Mouse (Mus musculus): ENCODE results near the gene Hcls1. TPM values are rescaled to one million over a fixed set of nuclear protein-coding genes. Genes with fewer than 3 reads are reported as not detected.
A peak's percentile ranks its signal among the peaks of the same experiment; 100 is the strongest.

Gene Hcls1
- polyA plus RNA-seq, 2 experiments from 2014 or later = 186 to 375 TPM

DNA sequence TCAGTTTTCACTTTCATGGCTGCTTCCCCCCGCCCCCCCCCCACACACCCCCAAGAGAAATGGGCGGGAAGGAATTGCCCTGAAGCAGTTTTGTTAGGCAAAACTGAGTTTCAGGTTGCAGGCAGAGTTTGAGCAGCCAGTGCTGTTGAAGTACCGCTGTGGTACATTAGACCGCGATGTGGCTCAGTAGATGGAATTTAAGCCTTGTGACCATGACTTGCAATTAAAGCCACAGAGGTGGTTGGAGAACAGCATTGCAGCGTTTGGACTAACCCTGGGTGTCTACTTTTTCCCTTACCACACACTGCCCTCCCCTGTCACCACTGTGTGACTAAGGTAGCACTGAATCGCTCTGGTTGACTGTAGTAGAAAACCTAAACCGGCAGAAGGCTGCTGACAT is 54.7 kb downstream of the Hcls1 start:
- ATAC-seq = peak; percentile 14

DNA sequence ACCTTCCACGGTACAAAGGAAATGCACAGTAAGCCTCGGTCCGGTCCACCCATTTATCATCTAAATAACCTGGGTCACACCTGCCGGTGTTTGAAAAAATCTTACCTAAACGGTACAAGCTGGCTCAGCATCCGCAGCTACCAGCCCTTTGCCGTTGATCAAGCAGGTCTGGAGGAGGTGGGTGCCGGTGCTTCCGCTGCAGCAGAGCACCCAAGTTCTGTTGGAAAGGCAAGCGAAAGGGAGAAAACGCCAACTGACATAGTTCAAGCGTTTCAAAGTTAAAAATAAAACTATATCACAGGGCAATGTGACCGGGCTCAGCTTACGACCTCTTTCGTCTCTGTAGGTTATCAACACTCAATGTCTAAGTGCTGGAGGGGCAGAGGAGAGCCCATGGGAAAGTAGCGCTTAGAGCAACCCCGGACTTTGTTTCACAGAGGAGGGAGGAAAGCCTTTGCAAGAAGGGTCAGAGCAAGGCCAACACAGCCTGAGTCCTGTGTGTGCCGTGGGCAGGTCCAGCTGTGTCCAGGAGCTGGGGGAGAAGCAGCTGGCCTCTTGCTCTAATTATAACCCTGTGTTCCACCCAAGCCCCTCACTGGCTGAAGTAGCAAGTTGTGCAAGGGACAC is 55.3 kb downstream of the Hcls1 start, which contains the start of gene Fbxo40:
Gene Fbxo40, minus strand, starts transcription at position 469 of the 627 bp plus-strand sequence.
- no peak for ATAC-seq

DNA sequence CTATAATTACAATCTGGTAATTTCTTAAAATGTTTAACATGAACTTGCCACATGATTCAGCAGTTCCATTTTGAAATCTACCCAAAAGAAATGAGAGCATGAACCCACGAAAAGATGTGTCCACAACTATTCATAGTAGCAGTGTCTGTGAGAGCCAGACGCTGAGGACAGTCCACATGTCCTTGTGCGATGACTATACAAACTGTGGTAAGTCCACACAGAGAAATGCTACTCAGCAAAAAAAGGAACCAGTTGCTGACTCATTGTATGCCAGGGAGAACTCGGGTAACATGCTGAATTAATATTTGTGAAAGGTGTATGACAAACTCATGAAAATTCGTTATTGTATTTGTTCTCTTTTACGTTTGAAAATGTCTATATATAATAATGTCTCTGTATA is 62.9 kb downstream of the Hcls1 start:
- ATAC-seq = no peak

DNA sequence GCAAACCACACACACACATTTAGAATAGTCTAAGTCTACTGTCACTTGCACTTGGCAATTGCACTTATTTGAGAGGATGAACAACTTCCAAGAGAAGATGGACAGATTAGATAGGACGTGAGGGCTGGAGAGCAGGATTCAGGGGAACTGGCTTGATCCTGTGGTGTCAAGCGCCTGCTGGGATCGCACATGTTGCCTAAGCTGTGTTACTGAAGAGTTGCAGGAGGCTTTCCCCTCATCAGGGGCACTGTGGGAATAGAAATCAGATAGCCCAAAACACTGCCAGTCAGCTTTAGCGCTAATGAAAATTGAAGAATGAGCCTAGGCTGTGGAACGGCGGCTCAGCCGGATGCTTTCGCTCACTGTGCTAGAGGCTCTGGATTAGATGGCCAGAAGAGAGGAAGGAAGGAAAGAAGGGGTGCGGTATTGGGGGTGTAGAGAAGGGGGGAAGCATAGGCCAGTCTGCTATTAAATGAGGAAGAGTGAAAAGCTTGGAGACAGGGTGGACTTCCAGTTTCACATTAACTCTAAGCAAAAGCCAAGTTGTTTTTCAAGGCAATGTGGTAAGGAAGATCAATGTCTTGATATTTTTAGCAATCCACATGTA is 64.7 kb downstream of the Hcls1 start:
- ATAC-seq = no peak

DNA sequence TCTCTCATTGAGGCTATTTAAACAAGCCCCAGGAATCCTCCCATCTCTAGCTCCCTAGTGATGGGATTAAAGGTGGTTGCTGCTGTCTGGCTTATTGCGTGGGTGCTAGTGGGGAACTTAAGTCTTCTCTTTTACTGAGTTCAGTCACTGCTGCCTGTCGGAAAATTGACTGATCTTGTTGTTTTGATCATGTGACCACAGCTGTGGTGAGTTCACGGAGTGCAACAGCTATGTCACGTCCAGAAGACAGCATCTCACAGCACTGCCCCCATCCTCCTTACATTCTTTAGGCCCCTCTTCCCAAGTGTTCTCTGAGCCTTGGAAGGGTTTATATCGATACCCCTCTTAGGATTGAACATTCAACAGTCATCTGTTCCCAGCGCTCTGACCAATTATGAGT is 74.5 kb downstream of the Hcls1 start:
- no peak for ATAC-seq

DNA sequence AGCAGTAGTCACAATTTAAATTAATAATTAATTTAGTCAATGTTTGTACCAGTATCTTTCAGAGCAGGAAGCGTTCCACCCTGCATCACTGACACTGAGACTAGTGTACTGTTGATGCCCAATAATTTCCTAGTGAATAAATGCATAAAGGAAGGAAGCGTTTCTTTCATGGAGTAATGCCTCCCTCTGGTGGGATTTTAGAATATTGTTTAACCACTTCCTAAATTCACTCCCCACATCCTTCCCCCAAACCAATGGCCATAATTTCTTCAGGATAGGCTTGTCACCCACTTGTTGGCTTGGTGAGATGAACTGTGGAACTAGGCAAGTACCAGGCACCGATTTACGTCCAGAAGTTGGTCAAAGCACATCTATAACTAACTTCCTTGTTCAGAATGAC is 75.6 kb downstream of the Hcls1 start:
- ATAC-seq = peak; percentile 48

DNA sequence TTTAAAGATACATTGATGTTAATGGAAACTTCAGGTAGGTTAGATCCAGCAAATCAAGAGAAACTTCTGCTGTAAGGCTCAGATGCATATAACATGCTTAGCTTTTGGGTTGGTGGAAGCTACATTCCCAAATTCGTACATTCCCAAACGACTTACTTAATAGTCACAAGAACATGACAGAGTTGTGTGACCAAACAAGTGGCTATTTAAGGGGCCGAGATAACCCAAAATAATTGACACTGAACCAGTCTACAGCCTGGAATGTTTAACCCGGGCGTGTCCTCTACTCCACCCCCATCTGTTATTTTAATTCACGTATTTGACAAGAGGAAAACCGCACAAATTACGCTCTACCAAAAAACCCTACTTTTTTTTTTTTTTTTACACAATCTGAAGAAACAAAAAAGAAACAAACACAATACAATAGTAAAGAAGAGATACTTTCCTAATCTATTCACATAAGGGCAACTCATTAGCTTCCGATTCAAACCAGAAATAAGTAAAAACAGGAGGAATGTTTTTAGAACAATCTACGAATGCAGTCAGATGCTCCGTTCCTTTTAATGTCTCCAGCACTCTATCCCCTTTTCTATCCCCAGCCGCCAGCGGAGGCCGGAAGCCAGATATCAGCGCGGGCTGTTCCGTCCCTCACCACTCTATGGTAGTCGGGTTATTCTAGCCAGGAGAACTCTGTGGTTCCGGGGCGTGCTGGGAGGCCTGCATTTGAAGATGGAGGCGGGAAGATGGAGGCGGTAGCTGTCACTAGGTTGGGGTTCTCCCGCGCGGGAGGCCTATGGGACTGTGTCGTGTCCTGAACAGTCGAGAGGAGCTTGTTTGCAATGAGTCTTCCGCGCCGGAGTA is 76.5 kb downstream of the Hcls1 start, which contains the start of gene Polq:
Gene Polq, plus strand, starts transcription at position 726 of the 861 bp plus-strand sequence.
- ATAC-seq = peak; percentile 98

DNA sequence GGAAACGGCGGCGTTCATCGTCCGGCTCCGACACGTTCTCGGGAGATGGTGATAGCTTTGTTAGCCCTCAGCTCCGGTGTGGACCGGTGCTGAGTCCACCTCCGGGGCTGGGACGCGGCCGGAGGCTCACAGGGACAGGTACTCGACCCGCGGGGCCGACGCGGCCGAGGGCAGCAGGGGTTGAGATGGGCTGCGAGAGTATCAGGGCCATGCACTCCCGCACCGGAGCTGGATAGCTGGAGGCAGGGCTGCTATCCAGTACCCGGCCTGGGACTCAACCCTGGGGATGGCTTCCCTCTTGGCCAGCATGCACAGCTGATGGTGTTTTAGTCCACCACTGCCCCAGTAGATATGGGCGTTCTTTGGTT is 77.1 kb downstream of the Hcls1 start:
- no peak for ATAC-seq

DNA sequence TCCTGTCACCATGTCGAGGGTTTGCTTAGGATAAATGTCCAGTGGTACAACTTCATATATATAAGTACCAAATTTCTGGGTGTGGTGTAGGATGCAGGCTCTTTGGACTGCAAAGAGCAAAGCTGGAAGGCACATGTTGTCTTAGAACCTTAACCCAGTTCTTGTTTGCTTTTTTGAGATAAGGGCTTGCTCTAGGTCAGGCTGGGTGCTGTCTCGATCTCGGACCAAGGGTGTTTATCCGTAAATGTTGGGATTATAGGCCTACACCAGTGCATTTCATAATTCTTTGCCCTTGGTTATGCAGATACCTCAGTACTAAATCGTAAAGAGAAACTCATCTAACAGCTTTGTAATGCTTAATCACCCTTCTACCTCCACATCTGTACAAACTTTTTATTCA is 77.6 kb downstream of the Hcls1 start:
- no peak for ATAC-seq

Other genes starting within 250 kb of the Hcls1 start
- gene Ildr1, start 241.0 kb upstream of the Hcls1 start, polyA plus RNA-seq (2017; shearing (Covaris generic)) = 1 to 10 TPM; 6.3 to 7.3 TPM
- 10 to 100 TPM; 17.3 to 27.1 TPM for gene Slc15a2, start 150.0 kb upstream of the Hcls1 start, polyA plus RNA-seq (2017; shearing (Covaris generic))
- gene Iqcb1, start 106.6 kb upstream of the Hcls1 start, polyA plus RNA-seq (2017; shearing (Covaris generic)) = 10 to 100 TPM; 11.8 to 20.6 TPM
- gene Eaf2, start 60.0 kb upstream of the Hcls1 start, polyA plus RNA-seq (2017; shearing (Covaris generic)) = 1 to 10 TPM in 1 of 2 experiments, under 1 TPM in 1; 0.32 to 2.1 TPM
- 10 to 100 TPM; 37.9 to 41.0 TPM for gene Golgb1, start 59.8 kb upstream of the Hcls1 start, polyA plus RNA-seq (2017; shearing (Covaris generic))
- under 1 TPM; 0.32 to 0.48 TPM for gene Fbxo40, start 55.5 kb downstream of the Hcls1 start, polyA plus RNA-seq (2017; shearing (Covaris generic))
- gene Polq, start 76.8 kb downstream of the Hcls1 start, polyA plus RNA-seq (2017; shearing (Covaris generic)) = 1 to 10 TPM; 1.5 to 3.0 TPM

Measured in CD4-positive, CD25-positive, alpha-beta regulatory T cell, adult 4 months (primary cell).